In genomic region chr4:53587676-53588075, GRCm38 (mm10) we compare ENCODE assay signal across 30 mouse cellular contexts.
"Had no signal": no experiment of that assay in that cellular context is flagged by ENCODE, and none has a peak within 500 bp of the region (broad histone marks: within the 10 kb centered on the region; RNA-seq: fewer than 3 reads in every experiment).

No protein-coding gene starts in this region.

- H3K4me1 ChIP-seq: limb, embryonic 10.5 days; limb, embryonic 12.5 days; limb, embryonic 13.5 days; limb, embryonic 15.5 days; liver, embryonic 12.5 days; liver, embryonic 15.5 days; lung, embryonic 15.5 days; midbrain, embryonic 12.5 days; neural tube, embryonic 12.5 days had no signal

- H3K9me3 ChIP-seq: limb, embryonic 10.5 days; limb, embryonic 12.5 days; limb, embryonic 13.5 days; limb, embryonic 15.5 days; liver, embryonic 12.5 days; liver, embryonic 13.5 days; liver, embryonic 15.5 days; lung, embryonic 15.5 days; midbrain, embryonic 12.5 days; midbrain, embryonic 13.5 days; midbrain, embryonic 15.5 days; neural tube, embryonic 12.5 days had no signal

- DNase-seq: left cerebral cortex, postnatal 4 days; liver; liver, embryonic 13.5 days; liver, postnatal 0 days; lung, adult 18-20 months; lung, adult 2 months; lung, embryonic 14.5 days; lung, postnatal 10 days; lung, postnatal 14 days; lung, postnatal 36 days; lung, postnatal 4 days; midbrain, embryonic 14.5 days had no signal

- H3K4me2 ChIP-seq: limb, embryonic 12.5 days; limb, embryonic 13.5 days; limb, embryonic 15.5 days; liver, embryonic 11.5 days; liver, embryonic 12.5 days; liver, embryonic 13.5 days; liver, embryonic 15.5 days; lung, embryonic 14.5 days; lung, embryonic 15.5 days; midbrain, embryonic 12.5 days; midbrain, embryonic 13.5 days; midbrain, embryonic 15.5 days; neural tube, embryonic 12.5 days had no signal

- H3K27ac ChIP-seq: limb, embryonic 10.5 days; limb, embryonic 12.5 days; limb, embryonic 13.5 days; limb, embryonic 15.5 days; liver, embryonic 12.5 days; liver, embryonic 13.5 days; liver, embryonic 14.5 days; liver, embryonic 15.5 days; lung, embryonic 15.5 days; macrophage; midbrain, embryonic 12.5 days; midbrain, embryonic 13.5 days; midbrain, embryonic 15.5 days; neural tube, embryonic 12.5 days had no signal

- H3K4me3 ChIP-seq: limb, embryonic 10.5 days; limb, embryonic 12.5 days; limb, embryonic 13.5 days; limb, embryonic 15.5 days; liver, embryonic 12.5 days; liver, embryonic 13.5 days; liver, embryonic 15.5 days; lung, embryonic 15.5 days; megakaryocyte, embryonic 14.5 days; midbrain, embryonic 12.5 days; midbrain, embryonic 13.5 days; midbrain, embryonic 15.5 days; myocyte; neural tube, embryonic 12.5 days had no signal

- H3K9ac ChIP-seq: limb, embryonic 12.5 days; limb, embryonic 13.5 days; limb, embryonic 15.5 days; liver, embryonic 12.5 days; liver, embryonic 13.5 days; liver, embryonic 14.5 days; liver, embryonic 15.5 days; liver, postnatal 0 days; lung, embryonic 14.5 days; lung, embryonic 15.5 days; midbrain, embryonic 12.5 days; midbrain, embryonic 13.5 days; midbrain, embryonic 15.5 days; neural tube, embryonic 12.5 days had no signal

- ATAC-seq: liver, embryonic 12.5 days; liver, postnatal 0 days; lung, postnatal 0 days; midbrain, embryonic 13.5 days; midbrain, embryonic 15.5 days; midbrain, embryonic 16.5 days had no signal

- H3K36me3 ChIP-seq: limb, embryonic 10.5 days; limb, embryonic 12.5 days; limb, embryonic 13.5 days; limb, embryonic 15.5 days; liver, embryonic 12.5 days; liver, embryonic 13.5 days; liver, embryonic 15.5 days; lung, embryonic 15.5 days; midbrain, embryonic 12.5 days; midbrain, embryonic 13.5 days; midbrain, embryonic 15.5 days; neural tube, embryonic 12.5 days had no signal

- H3K27me3 ChIP-seq: limb, embryonic 12.5 days; limb, embryonic 13.5 days; limb, embryonic 15.5 days; liver, embryonic 12.5 days; liver, embryonic 13.5 days; liver, embryonic 15.5 days; lung, embryonic 15.5 days; megakaryocyte, embryonic 14.5 days; midbrain, embryonic 12.5 days; midbrain, embryonic 13.5 days; midbrain, embryonic 15.5 days; neural tube, embryonic 12.5 days had no signal
